Mouse (Mus musculus): ENCODE results near the gene Trip13. TPM values are rescaled to one million over a fixed set of nuclear protein-coding genes. Genes with fewer than 3 reads are reported as not detected.

Trip13 gene
- total RNA-seq, 2 experiments from 2014 or later: 3.0 to 4.0 TPM

DNA sequence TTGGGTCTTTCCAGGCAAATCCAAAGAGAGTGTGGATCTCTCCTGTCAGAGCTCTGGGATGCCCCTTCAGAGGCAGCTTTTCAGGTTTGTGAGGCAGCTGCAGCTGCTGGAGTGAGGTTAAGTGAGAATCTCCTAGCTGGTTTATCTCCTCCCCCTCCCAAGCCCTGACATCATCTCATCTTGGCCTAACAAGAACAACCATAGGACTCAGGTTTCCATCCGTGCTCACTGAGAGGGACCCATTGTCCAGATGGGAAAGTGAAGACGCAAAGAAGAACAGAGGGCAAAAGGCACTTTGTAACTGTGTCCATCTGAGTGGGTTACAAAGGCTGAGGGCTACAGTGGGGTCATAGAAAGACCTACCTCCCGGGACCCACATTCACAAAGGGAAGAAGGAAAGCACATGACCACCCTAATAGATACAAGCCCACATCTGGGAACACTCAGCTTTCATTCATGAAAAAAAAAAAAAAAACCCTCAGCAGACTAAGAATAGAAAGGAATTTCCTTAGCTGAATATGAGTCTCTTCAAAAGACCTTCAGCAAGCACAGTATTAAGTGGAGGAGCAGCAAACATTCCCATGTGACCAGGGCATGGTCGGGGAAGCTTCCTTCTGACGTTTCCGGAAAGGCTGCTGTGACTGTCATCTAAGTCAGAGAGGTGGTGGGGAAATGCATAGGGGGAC is 44.9 kb downstream of the Trip13 start:
- DNase-seq: peak; percentile 30 to 44
- intact Hi-C loops (cut with DNase I): no loop called here

DNA sequence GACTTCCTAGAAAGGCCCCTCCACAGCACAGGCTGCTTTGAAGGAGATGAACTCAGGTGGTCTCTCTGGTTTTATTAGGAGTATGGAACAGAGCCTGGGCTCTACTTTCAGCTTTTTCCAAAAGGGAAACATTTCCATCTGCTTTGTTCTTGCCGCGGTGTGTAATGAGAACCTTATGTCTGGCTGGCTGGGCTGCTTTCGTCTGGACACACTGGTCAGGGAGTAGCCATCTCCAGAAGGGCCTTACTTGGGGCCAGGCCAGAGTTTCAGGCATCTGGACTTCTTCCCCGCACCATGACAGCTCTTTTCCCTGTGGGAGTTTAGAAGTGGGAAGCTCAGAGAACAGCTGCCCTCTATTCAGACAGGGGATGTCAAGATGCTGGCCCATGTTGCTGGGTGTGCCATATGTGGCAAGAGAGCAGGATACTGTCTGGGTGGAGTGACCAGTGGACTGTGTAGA is 50.1 kb downstream of the Trip13 start:
- peak; percentile 89 for DNase-seq
- intact Hi-C loops (cut with DNase I): no loop called here

DNA sequence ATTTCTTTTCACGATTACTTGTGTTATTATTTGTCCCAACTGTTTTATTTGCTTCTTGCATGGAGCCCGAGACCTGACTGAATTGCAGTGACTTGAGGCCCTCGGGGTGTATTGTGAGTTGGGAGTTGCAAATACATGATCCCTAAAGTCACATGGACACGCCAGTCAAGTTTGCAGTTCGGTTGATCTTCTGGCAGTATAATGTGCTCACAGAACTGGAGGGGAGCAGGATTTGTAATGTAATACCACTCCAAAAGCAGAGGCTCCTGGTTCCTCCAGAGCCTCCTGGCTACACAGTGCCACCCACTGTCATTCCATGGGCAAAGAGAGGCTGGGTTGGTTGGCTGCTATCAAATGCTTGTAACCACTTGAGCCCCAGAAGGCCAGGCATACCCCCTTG is 51.0 kb downstream of the Trip13 start:
- no peak for DNase-seq
- intact Hi-C loops (cut with DNase I): no loop called here

DNA sequence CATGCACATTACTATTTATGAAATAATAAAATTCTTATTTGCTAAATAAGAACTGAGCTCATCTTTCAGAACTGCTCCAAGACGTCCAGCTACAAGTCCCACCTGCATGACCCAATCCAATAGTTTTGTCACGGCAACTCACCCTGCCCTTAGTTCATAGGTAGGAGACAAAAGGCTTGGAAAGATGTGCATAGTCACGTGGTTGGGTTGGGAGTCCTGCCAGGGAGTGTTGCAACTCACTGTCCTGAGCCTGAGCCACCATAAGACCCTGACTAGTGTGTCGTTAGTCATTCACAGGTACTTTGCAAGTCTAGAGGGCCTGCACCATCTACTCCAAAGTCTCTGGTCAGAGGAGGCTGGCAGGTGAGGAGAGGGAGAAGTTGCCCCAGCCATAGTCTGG is 51.5 kb downstream of the Trip13 start:
- intact Hi-C loops (cut with DNase I): no loop called here
- peak in 1 of 2 experiments; percentile 34 for DNase-seq

DNA sequence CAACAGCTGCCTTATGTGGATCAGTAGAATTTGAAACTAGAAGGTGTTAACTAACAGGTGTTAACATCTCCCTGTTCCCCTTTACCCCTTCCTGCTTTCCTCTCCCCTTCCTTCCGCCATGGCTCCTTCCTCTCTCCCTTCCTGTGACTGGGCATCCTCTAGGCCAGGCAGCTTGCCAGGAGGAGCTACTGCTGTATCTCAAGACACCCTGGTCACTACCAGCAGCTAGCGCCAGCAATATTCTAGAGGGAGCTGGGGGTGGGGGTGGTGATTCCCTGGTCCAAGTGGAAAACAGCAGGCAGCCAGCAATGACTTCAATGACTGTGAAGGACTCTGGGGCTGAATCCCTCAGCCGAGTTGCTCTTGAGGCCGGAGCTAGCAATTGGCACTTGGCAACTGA is 51.9 kb downstream of the Trip13 start:
- DNase-seq: peak; percentile 35 to 58
- intact Hi-C loops (cut with DNase I): no loop called here

DNA sequence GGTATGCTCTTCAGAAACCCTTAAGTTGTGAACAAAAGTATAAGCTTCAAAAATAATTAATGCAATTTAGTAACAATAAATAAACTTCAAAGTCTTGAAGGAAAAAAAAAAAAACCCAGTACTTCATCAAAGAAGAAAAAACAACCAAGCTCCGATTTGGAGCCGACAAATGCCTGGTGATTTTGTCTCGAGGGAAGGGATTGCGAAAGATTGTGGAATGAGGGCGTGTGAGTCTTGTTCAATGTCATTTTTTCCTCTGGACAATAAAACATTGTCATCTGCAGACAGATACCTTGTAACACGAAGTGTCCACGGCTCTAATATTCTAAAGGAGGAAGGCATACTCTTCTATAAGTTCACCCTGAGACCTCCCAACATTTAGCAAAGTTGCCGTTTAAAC is 56.2 kb downstream of the Trip13 start:
- intact Hi-C loops (cut with DNase I): no loop called here
- peak in 1 of 2 experiments; percentile 16 for DNase-seq

DNA sequence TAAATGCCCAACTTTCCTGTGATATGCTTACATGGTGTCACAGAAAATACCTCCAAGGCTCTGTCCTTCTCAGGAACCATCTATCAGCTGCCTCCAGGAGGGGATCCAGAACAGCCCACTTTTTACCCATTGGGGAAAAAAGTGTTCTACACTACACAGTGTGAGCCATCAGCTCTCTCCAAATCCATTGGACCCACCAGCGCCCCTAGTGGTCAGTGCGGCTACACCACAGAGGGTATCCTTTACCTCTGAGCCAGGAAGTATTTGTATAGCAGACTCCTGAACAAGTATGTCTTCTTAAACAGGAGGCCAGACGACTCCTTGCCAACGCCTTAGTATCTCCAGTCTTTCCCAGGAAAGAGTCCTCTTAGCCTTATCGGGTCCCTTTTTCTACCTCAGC is 57.8 kb downstream of the Trip13 start:
- peak; percentile 43 to 69 for DNase-seq
- intact Hi-C loops (cut with DNase I): no loop called here

DNA sequence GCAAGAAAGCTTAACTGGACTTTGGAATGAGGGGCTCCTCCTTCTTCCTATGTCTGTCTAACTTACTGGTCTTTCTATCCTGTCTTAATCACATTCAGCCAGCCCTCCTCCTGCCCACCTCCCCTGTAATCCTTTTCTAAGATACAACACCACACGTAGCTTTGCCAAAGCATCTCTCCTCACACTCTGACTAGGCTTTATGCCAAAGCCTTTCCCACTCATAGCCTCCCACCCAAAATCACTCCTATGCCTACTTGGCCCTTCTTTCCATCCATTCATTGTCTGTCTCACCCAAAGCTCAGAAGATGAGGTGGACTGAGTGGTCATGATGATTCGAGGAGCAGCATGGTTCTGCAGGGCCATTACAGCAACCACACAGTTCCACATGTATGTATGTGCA is 65.4 kb downstream of the Trip13 start:
- intact Hi-C loops (cut with DNase I): no loop called here
- DNase-seq: no peak

Small RNAs within 50 kb of the gene (microRNA-seq; reads per million reads assigned to microRNA genes)
- gene Gm25197: 0 reads per million in 2 experiments

Other genes starting within 250 kb of the Trip13 start
- under 1 TPM in 1 of 2 experiments, not detected in 1; 0.10 TPM for gene Slc6a19, start 232.9 kb downstream of the Trip13 start, total RNA-seq (2021)
- 100 to 1,000 TPM; 160 to 180 TPM for gene Slc12a7, start 204.7 kb downstream of the Trip13 start, total RNA-seq (2021)
- gene Nkd2, start 90.2 kb downstream of the Trip13 start, total RNA-seq (2021): 1 to 10 TPM; 3.0 to 3.4 TPM
- gene Brd9, start within 50 bp of the Trip13 start, total RNA-seq (2021): 10 to 100 TPM; 30.9 to 32.1 TPM
- gene Zdhhc11, start 26.1 kb upstream of the Trip13 start, total RNA-seq (2021): not detected
- 10 to 100 TPM; 15.9 to 17.2 TPM for gene Tppp, start 71.6 kb upstream of the Trip13 start, total RNA-seq (2021)
- gene Cep72, start 124.5 kb upstream of the Trip13 start, total RNA-seq (2021): 1 to 10 TPM; 2.0 to 2.8 TPM
- gene Slc9a3, start 183.7 kb upstream of the Trip13 start, total RNA-seq (2021): under 1 TPM; 0.65 to 0.74 TPM

All from heart, postnatal 10 days (tissue).